Mouse (Mus musculus): ENCODE results near the gene Hist2h3b. TPM values are rescaled to one million over a fixed set of nuclear protein-coding genes. Genes with fewer than 3 reads are reported as not detected.

The Hist2h3b gene
- total RNA-seq (2021) = 100 to 1,000 TPM; 500 to 681 TPM
- long read RNA-seq, experiment 1 = 0 reads
- long read RNA-seq, experiment 2 = 0 reads

GRCm38 (mm10) chr3:96268051-96268775 is at the start of gene Hist2h3b:
Gene Hist2h3b (plus strand): TSS chr3:96268654.
- DNase-seq = peak; percentile 91

DNA sequence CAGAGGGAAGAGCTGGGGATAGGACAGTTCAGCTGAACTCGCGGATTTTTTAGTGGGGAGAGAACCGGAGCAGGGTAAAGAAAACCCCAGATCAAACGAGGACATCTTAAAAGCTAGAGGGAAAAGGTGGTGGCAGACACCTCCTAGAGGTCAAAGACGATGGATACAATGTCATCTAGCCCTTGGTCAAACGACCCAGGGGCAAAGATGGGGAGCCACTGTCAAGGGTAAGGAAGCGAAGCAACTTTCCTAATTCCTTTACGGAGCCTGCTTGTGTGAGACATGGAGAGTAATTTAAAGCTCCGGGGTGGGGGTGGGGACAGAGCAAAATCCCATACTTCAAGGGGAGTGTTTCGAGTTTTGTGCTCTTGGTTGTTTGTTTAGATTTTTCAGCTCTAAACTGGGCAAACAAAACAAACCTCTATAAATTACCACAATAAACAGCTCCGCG is 49.2 kb upstream of the Hist2h3b start:
- DNase-seq = peak; percentile 36

- DNase-seq = peak; percentile 79
Measured at GRCm38 (mm10) chr3:96219661-96220130, 48.8 kb upstream of the Hist2h3b start, which contains the start of the genes Bola1 and Hist2h2ab. Gene Bola1 (minus strand): TSS chr3:96219709. Gene Hist2h2ab (plus strand): TSS chr3:96219865.

- DNase-seq = peak; percentile 35
Measured at GRCm38 (mm10) chr3:96220131-96220764, 48.2 kb upstream of the Hist2h3b start.

DNA sequence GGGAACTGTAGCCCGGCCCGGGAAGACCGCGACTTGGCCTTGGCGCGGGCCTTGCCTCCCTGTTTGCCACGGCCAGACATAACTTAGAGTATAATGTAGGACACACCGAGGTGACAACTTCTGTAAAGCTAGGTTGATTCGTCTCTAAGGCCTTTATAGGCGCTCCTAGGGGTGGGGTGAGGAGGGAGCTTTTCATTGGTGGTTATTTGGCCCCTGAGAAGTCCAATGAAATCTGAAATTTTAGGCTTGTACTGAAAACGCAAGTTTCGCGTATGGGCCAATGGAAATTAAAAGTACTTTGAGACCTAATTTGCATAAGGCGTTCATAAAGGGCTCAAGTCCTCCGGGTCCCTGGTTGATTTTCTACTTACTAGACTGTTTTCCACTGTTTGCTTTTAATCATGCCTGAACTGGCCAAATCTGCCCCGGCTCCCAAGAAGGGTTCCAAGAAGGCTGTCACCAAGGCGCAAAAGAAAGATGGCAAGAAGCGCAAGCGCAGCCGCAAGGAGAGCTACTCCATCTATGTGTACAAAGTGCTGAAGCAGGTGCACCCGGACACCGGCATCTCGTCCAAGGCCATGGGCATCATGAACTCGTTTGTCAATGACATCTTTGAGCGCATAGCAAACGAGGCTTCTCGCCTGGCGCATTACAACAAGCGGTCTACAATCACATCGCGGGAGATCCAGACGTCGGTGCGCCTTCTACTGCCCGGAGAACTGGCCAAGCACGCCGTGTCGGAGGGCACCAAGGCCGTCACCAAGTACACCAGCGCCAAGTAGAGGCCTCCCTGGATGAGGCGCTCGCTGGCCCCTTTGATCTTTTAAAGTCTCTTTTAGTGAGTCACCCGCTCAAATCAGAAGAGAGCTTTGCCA is 47.5 kb upstream of the Hist2h3b start, which contains the start of the genes Hist2h2ac and Hist2h2be:
Gene Hist2h2ac, minus strand, starts transcription at position 116 of the 875 bp plus-strand sequence.
Gene Hist2h2be, plus strand, starts transcription at position 355 of the 875 bp plus-strand sequence.
- DNase-seq = peak; percentile 91

DNA sequence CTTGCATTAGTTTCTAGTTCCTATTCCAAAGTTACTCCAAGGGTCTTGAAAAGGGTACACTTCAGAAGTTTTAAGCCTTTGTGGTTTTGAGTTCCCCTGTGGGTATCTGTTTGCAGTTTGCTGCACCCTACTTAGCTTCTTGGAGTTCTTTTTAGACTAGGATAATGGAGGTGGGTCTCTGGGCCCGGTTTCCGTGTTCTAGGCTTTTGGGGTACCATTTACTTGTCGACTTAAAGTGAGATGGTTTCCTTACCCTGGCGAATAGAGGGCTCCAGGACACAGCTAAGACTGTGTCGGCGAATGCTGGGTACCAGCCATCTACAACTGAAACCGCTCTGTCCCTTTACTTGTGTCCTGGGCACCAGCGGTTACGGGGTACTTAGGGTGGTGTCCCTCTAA is 46.8 kb upstream of the Hist2h3b start:
- peak; percentile 37 for DNase-seq

DNA sequence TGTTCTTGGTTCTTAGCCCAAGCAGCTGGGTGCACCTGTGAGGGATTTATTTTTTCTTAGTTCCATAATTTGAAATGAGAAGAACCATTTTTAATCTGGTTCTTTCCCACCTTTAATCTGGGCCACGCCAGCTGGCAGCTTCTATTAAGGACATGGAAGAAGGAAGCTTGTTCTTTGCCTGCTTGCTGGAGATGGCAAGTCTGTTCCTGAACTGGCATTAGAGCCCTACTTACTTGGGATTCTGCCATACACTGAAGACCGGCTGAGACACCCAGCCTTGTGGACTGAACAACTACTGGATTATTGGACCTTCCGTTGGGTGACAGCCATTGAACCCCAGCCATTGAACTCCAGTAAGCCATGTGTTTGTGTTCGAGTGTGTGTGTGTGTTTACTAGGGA is 45.7 kb upstream of the Hist2h3b start:
- no peak for DNase-seq

GRCm38 (mm10) chr3:96225421-96225820 is 43.0 kb upstream of the Hist2h3b start:
- DNase-seq = no peak

DNA sequence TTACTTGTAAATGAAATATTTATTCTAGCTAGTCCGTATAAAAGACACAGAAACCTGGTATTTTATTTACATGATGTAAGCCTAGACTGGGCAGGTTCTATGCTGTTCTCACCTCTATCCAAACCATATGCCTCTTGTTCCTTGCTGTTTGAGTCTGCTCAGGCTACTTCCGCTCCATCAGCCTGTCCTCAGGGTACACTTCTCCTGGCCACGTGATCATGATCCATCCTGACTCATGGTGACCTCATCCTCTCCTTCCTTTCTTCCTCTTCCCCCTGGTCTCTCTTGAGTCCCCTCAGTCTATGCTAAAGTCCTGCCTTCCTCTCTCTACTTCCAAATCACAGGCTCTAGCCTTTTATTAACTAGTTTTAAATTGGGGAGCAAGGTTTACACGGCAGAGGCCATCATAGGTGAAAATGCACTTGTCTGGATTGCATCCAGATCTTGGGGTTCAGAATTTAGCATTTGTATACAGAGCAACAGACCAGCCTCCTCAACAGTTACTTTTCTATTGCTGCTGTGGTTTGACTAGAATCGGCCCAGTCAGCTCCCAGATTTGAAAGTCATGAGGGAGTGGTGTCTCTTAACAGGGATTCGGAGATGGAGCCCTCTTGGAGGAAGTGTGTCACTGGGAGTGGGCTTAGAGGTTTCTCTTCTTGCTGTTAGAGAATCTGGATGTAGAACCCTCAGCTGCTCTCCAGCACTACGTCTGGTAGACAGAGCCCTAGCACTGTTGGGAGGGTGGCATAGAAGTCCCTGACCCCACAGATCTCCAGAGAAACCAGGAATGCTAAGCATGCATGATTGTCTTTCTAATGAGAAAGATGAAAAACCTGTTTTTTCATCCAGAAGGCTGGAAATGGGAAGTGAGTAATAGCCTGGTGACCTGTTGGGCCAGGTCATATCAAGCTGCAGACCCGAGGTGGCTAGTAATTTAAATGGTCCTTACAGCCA is 41.5 kb upstream of the Hist2h3b start:
- no peak for DNase-seq

DNA sequence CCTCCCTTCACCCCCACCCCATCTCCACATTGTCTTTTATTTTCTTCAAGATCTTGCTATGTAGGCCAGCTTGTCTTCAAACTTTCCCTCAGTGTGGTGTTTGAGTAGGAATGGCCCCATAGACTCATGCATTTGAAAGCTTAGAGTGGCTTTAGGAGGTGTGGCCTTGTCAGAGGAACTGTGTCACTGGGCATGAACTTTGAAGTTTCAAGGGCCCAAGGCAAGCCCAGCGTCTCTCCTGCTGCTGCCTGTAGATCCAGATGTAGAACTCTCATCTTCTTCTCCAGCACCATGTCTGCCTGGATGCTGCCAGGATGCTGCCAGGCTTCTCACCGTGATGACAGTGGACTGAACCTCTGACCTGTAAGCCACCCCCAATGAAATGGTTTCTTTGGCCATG is 39.6 kb upstream of the Hist2h3b start:
- no peak for DNase-seq

DNA sequence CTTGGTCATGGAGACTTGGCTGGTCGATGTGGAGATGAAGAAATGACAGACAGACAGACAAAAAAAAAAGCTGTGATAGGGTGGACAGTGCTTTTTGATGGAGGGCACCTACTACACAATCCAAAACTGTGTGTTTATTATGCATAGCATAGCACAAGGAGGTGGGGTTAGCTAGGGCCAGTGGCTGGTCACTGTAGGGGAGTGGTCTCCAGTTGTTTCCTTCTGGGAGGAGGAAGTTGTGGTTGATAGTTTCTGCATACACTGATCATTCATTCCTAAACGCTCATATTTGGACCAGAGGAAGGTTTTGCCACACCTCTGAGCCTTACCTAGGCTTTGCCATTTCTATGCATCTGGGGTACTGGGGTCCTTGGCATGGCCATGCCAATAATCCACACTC is 38.0 kb upstream of the Hist2h3b start:
- DNase-seq = no peak

DNA sequence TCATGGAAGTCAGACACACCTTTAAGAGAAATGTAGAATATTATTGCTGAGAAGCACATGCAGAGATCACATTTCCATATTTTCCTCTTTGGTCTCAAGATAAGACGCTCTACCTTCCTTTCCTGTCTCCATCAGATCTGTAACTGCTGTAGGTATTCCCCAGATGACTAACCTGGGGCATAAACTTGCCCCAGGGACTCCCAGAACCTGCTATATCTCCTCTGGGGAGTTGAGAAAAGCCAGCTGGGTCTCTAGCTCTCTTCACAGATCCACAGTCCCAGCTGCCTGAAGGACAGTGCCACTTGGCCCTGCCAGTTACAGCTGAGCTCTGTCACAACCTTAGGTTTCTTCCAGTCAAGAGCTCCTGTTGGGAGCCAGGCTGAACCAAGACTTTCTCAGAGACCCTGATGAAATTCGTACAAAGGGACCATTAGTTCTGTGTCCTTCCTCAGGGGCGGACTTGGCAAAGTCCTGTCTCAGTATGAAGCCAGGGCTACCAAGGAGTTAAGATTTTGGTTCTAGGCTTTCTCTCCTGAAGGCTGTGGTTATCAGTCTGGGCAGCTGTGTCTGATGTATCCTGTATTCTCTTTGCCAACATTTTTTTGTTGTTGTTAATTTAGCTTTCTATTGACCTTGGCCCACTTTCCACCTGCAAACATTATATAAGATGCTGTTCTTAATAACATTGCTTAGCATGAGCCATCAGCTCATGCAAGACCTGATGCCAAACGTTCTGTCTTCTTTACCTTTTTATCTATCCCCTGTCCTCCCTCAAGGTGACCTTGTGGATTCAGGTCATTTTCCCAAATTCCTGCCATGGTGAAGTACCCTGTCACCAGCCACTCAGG is 37.3 kb upstream of the Hist2h3b start:
- no peak for DNase-seq

- DNase-seq = no peak
Measured at GRCm38 (mm10) chr3:96231758-96232120, 36.7 kb upstream of the Hist2h3b start.

- DNase-seq = no peak
Measured at GRCm38 (mm10) chr3:96234914-96235313, 33.5 kb upstream of the Hist2h3b start.

GRCm38 (mm10) chr3:96235836-96236235 is 32.6 kb upstream of the Hist2h3b start:
- DNase-seq = no peak

- no peak for DNase-seq
Measured at GRCm38 (mm10) chr3:96236834-96237334, 31.6 kb upstream of the Hist2h3b start.

GRCm38 (mm10) chr3:96237335-96237903 is 31.0 kb upstream of the Hist2h3b start:
- no peak for DNase-seq

DNA sequence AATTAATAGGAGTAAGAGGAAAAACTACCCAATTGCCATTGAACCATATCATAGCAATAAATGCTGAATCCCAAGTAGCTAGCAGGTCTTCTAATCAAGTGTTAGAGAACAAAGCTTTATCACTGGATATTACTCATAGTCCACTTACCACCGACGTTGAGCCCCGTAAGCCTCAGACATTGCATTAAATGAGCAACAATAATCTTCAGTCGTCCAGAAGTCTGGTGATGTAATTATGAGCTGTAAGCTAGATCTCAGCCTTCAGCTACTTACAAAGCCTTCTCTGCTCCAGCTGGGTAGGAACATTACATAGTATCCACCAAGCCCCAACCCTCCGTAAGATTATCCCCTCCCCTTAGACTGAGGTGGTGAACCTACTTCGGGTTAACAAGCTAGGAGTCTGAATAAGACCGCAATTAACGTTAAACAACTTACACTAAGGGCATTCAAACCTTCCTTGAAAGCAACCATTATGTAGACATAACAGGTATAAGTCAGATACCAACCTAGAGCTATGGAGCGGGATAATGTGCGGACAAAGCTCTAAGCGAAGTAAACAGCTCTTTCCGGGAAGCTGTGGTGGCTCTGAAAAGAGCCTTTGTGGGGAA is 30.4 kb upstream of the Hist2h3b start:
- no peak for DNase-seq

All from adrenal gland, postnatal 10 days (tissue).